Mouse (Mus musculus): ENCODE measurements around the gene P3h2. TPM values are rescaled to one million over a fixed set of nuclear protein-coding genes. Genes with fewer than 3 reads are reported as not detected.
A peak's percentile ranks its signal among the peaks of the same experiment; 100 is the strongest.

P3h2 gene
- total RNA-seq, 2 experiments from 2014 or later = 6.7 to 11.0 TPM

GRCm38 (mm10) chr16:25987221-25987620, 118.4 kb downstream of the P3h2 start:
- DNase-seq (ENCODE audit: low spot score in 2 of 2) = no peak

- peak; percentile 14 to 43 for DNase-seq (ENCODE audit: low spot score in 2 of 2)
Measured at GRCm38 (mm10) chr16:25983635-25984034, 121.9 kb downstream of the P3h2 start.

GRCm38 (mm10) chr16:25979037-25979436, 126.5 kb downstream of the P3h2 start:
- no peak for DNase-seq (ENCODE audit: low spot score in 2 of 2)

GRCm38 (mm10) chr16:25977210-25977609, 128.4 kb downstream of the P3h2 start:
- no peak for DNase-seq (ENCODE audit: low spot score in 2 of 2)

- DNase-seq (ENCODE audit: low spot score in 2 of 2) = no peak
Measured at GRCm38 (mm10) chr16:25971285-25971684, 134.3 kb downstream of the P3h2 start.

GRCm38 (mm10) chr16:25970720-25971119, 134.9 kb downstream of the P3h2 start:
- DNase-seq (ENCODE audit: low spot score in 2 of 2) = no peak

- DNase-seq (ENCODE audit: low spot score in 2 of 2) = no peak
Measured at GRCm38 (mm10) chr16:25970193-25970592, 135.4 kb downstream of the P3h2 start.

GRCm38 (mm10) chr16:25967297-25967696, 138.3 kb downstream of the P3h2 start:
- DNase-seq (ENCODE audit: low spot score in 2 of 2) = peak; percentile 55 to 73

GRCm38 (mm10) chr16:25963856-25964255, 141.7 kb downstream of the P3h2 start:
- DNase-seq (ENCODE audit: low spot score in 2 of 2) = peak; percentile 43 to 59

- DNase-seq (ENCODE audit: low spot score in 2 of 2) = no peak
Measured at GRCm38 (mm10) chr16:25960345-25960744, 145.2 kb downstream of the P3h2 start.

- DNase-seq (ENCODE audit: low spot score in 2 of 2) = no peak
Measured at GRCm38 (mm10) chr16:25959929-25960328, 145.7 kb downstream of the P3h2 start.

- DNase-seq (ENCODE audit: low spot score in 2 of 2) = no peak
Measured at GRCm38 (mm10) chr16:25958650-25959238, 146.8 kb downstream of the P3h2 start.

- no peak for DNase-seq (ENCODE audit: low spot score in 2 of 2)
Measured at GRCm38 (mm10) chr16:25958213-25958612, 147.4 kb downstream of the P3h2 start.

GRCm38 (mm10) chr16:25956831-25957230, 148.8 kb downstream of the P3h2 start:
- DNase-seq (ENCODE audit: low spot score in 2 of 2) = no peak

- no peak for DNase-seq (ENCODE audit: low spot score in 2 of 2)
Measured at GRCm38 (mm10) chr16:25954614-25955013, 151.0 kb downstream of the P3h2 start.

- DNase-seq (ENCODE audit: low spot score in 2 of 2) = no peak
Measured at GRCm38 (mm10) chr16:25953359-25953758, 152.2 kb downstream of the P3h2 start.

GRCm38 (mm10) chr16:25952005-25952404, 153.6 kb downstream of the P3h2 start:
- no peak for DNase-seq (ENCODE audit: low spot score in 2 of 2)

- no peak for DNase-seq (ENCODE audit: low spot score in 2 of 2)
Measured at GRCm38 (mm10) chr16:25948067-25948466, 157.5 kb downstream of the P3h2 start.

- DNase-seq (ENCODE audit: low spot score in 2 of 2) = no peak
Measured at GRCm38 (mm10) chr16:25945151-25945955, 160.2 kb downstream of the P3h2 start.

- no peak for DNase-seq (ENCODE audit: low spot score in 2 of 2)
Measured at GRCm38 (mm10) chr16:25942261-25942660, 163.3 kb downstream of the P3h2 start.

GRCm38 (mm10) chr16:25934181-25934580, 171.4 kb downstream of the P3h2 start:
- DNase-seq (ENCODE audit: low spot score in 2 of 2) = no peak

- no peak for DNase-seq (ENCODE audit: low spot score in 2 of 2)
Measured at GRCm38 (mm10) chr16:25912185-25912584, 193.4 kb downstream of the P3h2 start.

All from adrenal gland, adult 18-20 months (tissue).